Mouse (Mus musculus) liver, embryonic 14.5 days (tissue): ENCODE measurements at regions not wholly inside any gene's neighbourhood (a gene's known extent, or its start where the extent isn't known, plus 50 kb on each side); places are given as distances from the start of the nearest gene placed in this dataset.

ENCODE experiments used
- ATAC-seq: fragments of 200-750 bp; cut with Nextera tagmentation; 2 replicates; pipeline ENCODE4 v1.8.0; 2017; ENCODE audit warnings: moderate number of reproducible peaks, mild to moderate bottlenecking, moderate library complexity; ENCODE audit not compliant: insufficient read depth
- DNase-seq, 3 experiments: peaks; one replicate each; pipeline ENCODE4 v3.0.0-alpha.2; 2012 to 2013; ENCODE audit warnings: low read depth in 3 of 3, low spot score in 3 of 3
- H3K27ac ChIP-seq: fragments of 300-500 bp; sonication (generic); 2 replicates; pipeline ENCODE4 v1.5.1; 2014; ENCODE audit warnings: moderate library complexity, mild to moderate bottlenecking, control low read depth, inconsistent platforms
- H3K27me3 ChIP-seq: fragments of 300-500 bp; sonication (generic); 2 replicates; pipeline ENCODE4 v1.6.1; 2014; ENCODE audit warnings: mild to moderate bottlenecking, low read length, moderate library complexity; ENCODE audit not compliant: control insufficient read depth, insufficient read depth
- H3K36me3 ChIP-seq: fragments of 300-500 bp; sonication (generic); replicated peaks from 2 replicates; pipeline ENCODE4 v1.6.1; 2014; ENCODE audit warnings: low read depth; ENCODE audit not compliant: control insufficient read depth, insufficient read depth
- H3K4me1 ChIP-seq, 2 experiments: fragments of 200-500 bp in 1 of 2; fragments of 300-500 bp in 1 of 2; sonication (generic) in 1 of 2; replicated peaks; 2 replicates each; pipeline ENCODE4 v1.6.1; 2012 to 2014; ENCODE audit warnings: antibody characterized with exemption in 1 of 2, inconsistent platforms in 1 of 2, low read length in 1 of 2; ENCODE audit not compliant: control insufficient read depth in 2 of 2, insufficient read depth in 2 of 2
- H3K4me2 ChIP-seq: fragments of 300-500 bp; sonication (generic); 2 replicates; pipeline ENCODE4 v1.6.1; 2014; ENCODE audit warnings: low read depth, mild to moderate bottlenecking, control low read depth, moderate library complexity
- H3K4me3 ChIP-seq, 2 experiments: fragments of 200-500 bp in 1 of 2; fragments of 300-500 bp in 1 of 2; sonication (generic) in 1 of 2; 2 replicates each; pipeline ENCODE4 v1.5.1; 2012 to 2014; ENCODE audit warnings: low read depth in 2 of 2, low read length in 2 of 2, mild to moderate bottlenecking in 2 of 2, control low read depth in 1 of 2, inconsistent platforms in 1 of 2, moderate library complexity in 1 of 2; ENCODE audit not compliant: insufficient read depth in 1 of 2
- H3K9ac ChIP-seq: fragments of 300-500 bp; sonication (generic); replicated peaks from 2 replicates; pipeline ENCODE4 v1.6.1; 2014; ENCODE audit warnings: mild to moderate bottlenecking, control low read depth, moderate library complexity
- H3K9me3 ChIP-seq: fragments of 300-500 bp; sonication (generic); 2 replicates; pipeline ENCODE4 v1.6.1; 2016; ENCODE audit warnings: low read length, mixed read lengths; ENCODE audit not compliant: control insufficient read depth
- CTCF ChIP-seq: IDR thresholded peaks from 2 replicates; pipeline ENCODE4 v1.5.1; 2016; ENCODE audit warnings: antibody characterized with exemption, low read depth, control low read depth
- EP300 ChIP-seq: IDR thresholded peaks from 2 replicates; pipeline ENCODE4 v1.6.1; 2016; ENCODE audit warnings: antibody characterized with exemption, low read depth
- WGBS: fragments of 180-500 bp; shearing (Covaris S2); extraction: QIAGEN DNeasy Blood & Tissue Kit; methylation state at CpG from one replicate; pipeline ENCODE4 v1.1.7; 2014; ENCODE audit not compliant: insufficient replicate concordance; 5-methylcytosine and 5-hydroxymethylcytosine counted together

- no peak for ATAC-seq
- H3K9me3 ChIP-seq = no peaks in the 10 kb centered on the region; the same call in none of the 2 replicates
- H3K27me3 ChIP-seq = no peaks in the 10 kb centered on the region
Observed at GRCm38 (mm10) chr4:152690766-152691165, 213.1 kb upstream of the Kcnab2 start.

GRCm38 (mm10) chr4:152689831-152690230, 212.2 kb upstream of the Kcnab2 start:
- peak; percentile 55 for TF ChIP-seq CTCF
- TF ChIP-seq EP300 = no peak

More at GRCm38 (mm10) chr4:152690766-152691165, 213.1 kb upstream of the Kcnab2 start:
- TF ChIP-seq EP300 = no peak
- no peak for TF ChIP-seq CTCF
- no peak overlapping the region for H3K27ac ChIP-seq
- 64% methylated on average over 4 of the region's 4 CpGs for WGBS
- H3K4me2 ChIP-seq = no peak overlapping the region
- H3K9ac ChIP-seq = no peak overlapping the region
- no peak for DNase-seq
- H3K36me3 ChIP-seq = no peaks in the 10 kb centered on the region
- 0 out of 4 replicates have a peak, but pooled peaks cover 0 to 2% of the 10 kb centered on the region in 2 experiments for H3K4me1 ChIP-seq
- H3K4me3 ChIP-seq = no peak overlapping the region

GRCm38 (mm10) chr4:152686509-152687081, 208.9 kb upstream of the Kcnab2 start:
- H3K4me3 ChIP-seq = no peak overlapping the region
- H3K9ac ChIP-seq = no peak overlapping the region
- no peak for ATAC-seq
- no peak for DNase-seq
- no peaks in the 10 kb centered on the region; the same call in none of the 2 replicates for H3K9me3 ChIP-seq
- H3K4me1 ChIP-seq = 0 out of 4 replicates have a peak, but pooled peaks cover 0 to 2% of the 10 kb centered on the region in 2 experiments
- H3K4me2 ChIP-seq = no peak overlapping the region
- no peak overlapping the region for H3K27ac ChIP-seq
- TF ChIP-seq CTCF (no peak), EP300 (no peak)
- no peaks in the 10 kb centered on the region for H3K36me3 ChIP-seq
- WGBS = 54% methylated on average over 12 of the region's 12 CpGs
- H3K27me3 ChIP-seq = no peaks in the 10 kb centered on the region

More at GRCm38 (mm10) chr4:152689831-152690230, 212.2 kb upstream of the Kcnab2 start:
- no peak for ATAC-seq
- no peaks in the 10 kb centered on the region; the same call in none of the 2 replicates for H3K9me3 ChIP-seq
- H3K4me1 ChIP-seq = 0 out of 4 replicates have a peak, but pooled peaks cover 0 to 2% of the 10 kb centered on the region in 2 experiments
- no peak overlapping the region for H3K27ac ChIP-seq
- H3K9ac ChIP-seq = no peak overlapping the region
- no peak overlapping the region for H3K4me2 ChIP-seq
- H3K4me3 ChIP-seq = no peak overlapping the region
- no peak for DNase-seq
- H3K27me3 ChIP-seq = no peaks in the 10 kb centered on the region
- 57% methylated on average over 9 of the region's 9 CpGs for WGBS
- no peaks in the 10 kb centered on the region for H3K36me3 ChIP-seq

- H3K4me2 ChIP-seq = no peak overlapping the region
- no peaks in the 10 kb centered on the region for H3K4me1 ChIP-seq
- H3K36me3 ChIP-seq = no peaks in the 10 kb centered on the region
- H3K27ac ChIP-seq = no peak overlapping the region
- ATAC-seq (no peak), DNase-seq (no peak)
- 32% methylated on average over 11 of the region's 11 CpGs for WGBS
- H3K9ac ChIP-seq = no peak overlapping the region
- no peaks in the 10 kb centered on the region for H3K27me3 ChIP-seq
- H3K9me3 ChIP-seq = no peaks in the 10 kb centered on the region
- H3K4me3 ChIP-seq = no peak overlapping the region
- TF ChIP-seq CTCF (no peak), EP300 (no peak)
Observed at GRCm38 (mm10) chr4:152674140-152674539, 196.5 kb upstream of the Kcnab2 start.

- no peak for ATAC-seq
- no peaks in the 10 kb centered on the region for H3K27me3 ChIP-seq
- TF ChIP-seq EP300 (no peak), CTCF (peak; percentile 81)
- no peak overlapping the region for H3K4me2 ChIP-seq
- H3K9ac ChIP-seq = no peak overlapping the region
- no peak for DNase-seq
- H3K36me3 ChIP-seq = no peaks in the 10 kb centered on the region
- H3K4me1 ChIP-seq = no peaks in the 10 kb centered on the region
- H3K9me3 ChIP-seq = no peaks in the 10 kb centered on the region; the same call in 1 of the 2 replicates
- WGBS = 29% methylated on average over 8 of the region's 8 CpGs
- no peak overlapping the region for H3K27ac ChIP-seq
- no peak overlapping the region for H3K4me3 ChIP-seq
Observed at GRCm38 (mm10) chr4:152663482-152663881, 185.8 kb upstream of the Kcnab2 start.
